Mouse (Mus musculus) cerebellum, adult 11 months (tissue): ENCODE measurements around the gene Ube2o.

Experiments
- DNase-seq: peaks from one replicate; pipeline ENCODE4 v3.0.0; 2022

The Ube2o gene

GRCm38 (mm10) chr11:116579280-116579679, 2.0 kb downstream of the Ube2o start:
- no peak for DNase-seq

GRCm38 (mm10) chr11:116575396-116575795, 5.9 kb downstream of the Ube2o start:
- no peak for DNase-seq

GRCm38 (mm10) chr11:116574982-116575381, 6.3 kb downstream of the Ube2o start:
- no peak for DNase-seq

- no peak for DNase-seq
Measured at GRCm38 (mm10) chr11:116574486-116574885, 6.8 kb downstream of the Ube2o start.

GRCm38 (mm10) chr11:116572756-116573543, 8.3 kb downstream of the Ube2o start:
- DNase-seq, result no peak

GRCm38 (mm10) chr11:116571767-116572679, 9.2 kb downstream of the Ube2o start:
- DNase-seq, result no peak

GRCm38 (mm10) chr11:116570821-116571220, 10.4 kb downstream of the Ube2o start:
- no peak for DNase-seq

- no peak for DNase-seq
Measured at GRCm38 (mm10) chr11:116567531-116567930, 13.7 kb downstream of the Ube2o start.

GRCm38 (mm10) chr11:116565283-116566041, 15.8 kb downstream of the Ube2o start:
- no peak for DNase-seq

GRCm38 (mm10) chr11:116556308-116556707, 24.9 kb downstream of the Ube2o start:
- peak; percentile 33 for DNase-seq

GRCm38 (mm10) chr11:116555572-116555971, 25.7 kb downstream of the Ube2o start:
- DNase-seq, result no peak

- no peak for DNase-seq
Measured at GRCm38 (mm10) chr11:116554171-116554878, 26.9 kb downstream of the Ube2o start.

GRCm38 (mm10) chr11:116552194-116552593, 29.1 kb downstream of the Ube2o start:
- DNase-seq, result no peak

GRCm38 (mm10) chr11:116550748-116551147, 30.5 kb downstream of the Ube2o start:
- DNase-seq, result no peak

GRCm38 (mm10) chr11:116549273-116550038, 31.8 kb downstream of the Ube2o start:
- DNase-seq, result no peak

- DNase-seq, result no peak
Measured at GRCm38 (mm10) chr11:116548780-116549179, 32.5 kb downstream of the Ube2o start.

- DNase-seq, result no peak
Measured at GRCm38 (mm10) chr11:116547296-116548060, 33.8 kb downstream of the Ube2o start.

- DNase-seq, result no peak
Measured at GRCm38 (mm10) chr11:116543110-116543509, 38.1 kb downstream of the Ube2o start.

GRCm38 (mm10) chr11:116541183-116541582, 40.1 kb downstream of the Ube2o start:
- DNase-seq, result no peak

- DNase-seq, result no peak
Measured at GRCm38 (mm10) chr11:116538142-116538735, 43.0 kb downstream of the Ube2o start.
